Mouse (Mus musculus) limb, embryonic 14.5 days (tissue): ENCODE results near the gene Spx. TPM values are rescaled to one million over a fixed set of nuclear protein-coding genes. Genes with fewer than 3 reads are reported as not detected.

Experiments
- ATAC-seq: fragments of 200-750 bp; cut with Nextera tagmentation; 2 replicates; pipeline ENCODE4 v1.8.0; 2017; ENCODE audit warnings: low read depth, moderate number of reproducible peaks, moderate TSS enrichment; ENCODE audit not compliant: low FRiP score
- DNase-seq: peaks from one replicate; pipeline ENCODE4 v3.0.0-alpha.2; 2015; ENCODE audit warnings: low spot score
- H3K27ac ChIP-seq: fragments of 300-500 bp; sonication (generic); replicated peaks from 2 replicates; pipeline ENCODE4 v1.5.1; 2014; ENCODE audit warnings: low read depth, mild to moderate bottlenecking, low read length, moderate library complexity, mixed read lengths
- H3K27me3 ChIP-seq: fragments of 300-500 bp; sonication (generic); 2 replicates; pipeline ENCODE4 v1.6.1; 2014; ENCODE audit warnings: low read length, mixed read lengths; ENCODE audit not compliant: control insufficient read depth, insufficient read depth
- H3K36me3 ChIP-seq: fragments of 300-500 bp; sonication (generic); 2 replicates; pipeline ENCODE4 v1.6.1; 2014; ENCODE audit warnings: mild to moderate bottlenecking, low read length, moderate library complexity, mixed read lengths; ENCODE audit not compliant: control insufficient read depth, insufficient read depth
- H3K4me1 ChIP-seq: fragments of 300-500 bp; sonication (generic); 2 replicates; pipeline ENCODE4 v1.6.1; 2014; ENCODE audit warnings: antibody characterized with exemption, low read length, mixed read lengths; ENCODE audit not compliant: control insufficient read depth, insufficient read depth
- H3K4me2 ChIP-seq: fragments of 300-500 bp; sonication (generic); replicated peaks from 2 replicates; pipeline ENCODE4 v1.6.1; 2014; ENCODE audit warnings: low read depth, mild to moderate bottlenecking, low read length, moderate library complexity; ENCODE audit not compliant: severe bottlenecking
- H3K4me3 ChIP-seq: fragments of 300-500 bp; sonication (generic); replicated peaks from 2 replicates; pipeline ENCODE4 v1.5.1; 2014; ENCODE audit warnings: low read length
- H3K9ac ChIP-seq: fragments of 300-500 bp; sonication (generic); 2 replicates; pipeline ENCODE4 v1.6.1; 2014; ENCODE audit warnings: mild to moderate bottlenecking, low read depth, low read length, moderate library complexity; ENCODE audit not compliant: severe bottlenecking
- H3K9me3 ChIP-seq: fragments of 300-500 bp; sonication (generic); 2 replicates; pipeline ENCODE4 v1.6.1; 2016; ENCODE audit warnings: low read length; ENCODE audit not compliant: control insufficient read depth
- POLR2A ChIP-seq: fragments of 200-500 bp; IDR thresholded peaks from 2 replicates; pipeline ENCODE4 v1.8.0; 2012; ENCODE audit warnings: inconsistent platforms, mild to moderate bottlenecking, moderate library complexity, borderline replicate concordance; ENCODE audit not compliant: insufficient read depth, insufficient read length; ENCODE audit errors: extremely low read depth
- WGBS: fragments of 180-500 bp; shearing (Covaris S2); extraction: QIAGEN DNeasy Blood & Tissue Kit; methylation state at CpG from one replicate; pipeline ENCODE4 v1.1.7; 2014; 5-methylcytosine and 5-hydroxymethylcytosine counted together
- polyA plus RNA-seq, 2 experiments: library from polyadenylated mRNA; depleted of rRNA in 1 of 2; stranded (reverse) in 1 of 2; unstranded in 1 of 2; fragments of >200 nt; fragmentation: Nextera tagmentation in 1 of 2; extraction: Ambion mirVana in 1 of 2; gene quantifications; 2 replicates each; pipeline versions ENCODE4 v1.2.1 to v1.2.3; 2012 to 2014

Spx gene
- polyA plus RNA-seq, 2 experiments: 0.59 to 8.0 TPM

DNA sequence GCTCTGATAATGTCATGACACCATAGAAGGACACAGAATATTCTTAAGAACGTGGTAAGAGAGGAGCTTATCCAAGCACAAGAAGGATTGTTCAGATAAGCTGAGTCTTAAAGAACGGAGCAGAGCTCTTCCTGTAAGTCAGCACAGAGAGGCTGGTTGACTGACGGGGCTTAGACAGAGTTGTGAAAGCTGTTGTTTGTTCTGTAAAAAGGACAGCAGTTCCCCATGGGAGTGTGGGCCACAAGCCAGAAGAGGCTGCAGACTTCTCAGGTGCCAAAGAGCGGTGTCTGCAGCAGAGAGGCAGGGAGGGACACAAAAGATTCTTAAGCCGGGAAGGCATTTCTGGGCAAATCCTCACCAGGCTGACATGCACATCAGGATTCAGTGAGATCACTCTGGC lies 18.6 kb upstream of the Spx start:
- ATAC-seq (no peak), DNase-seq (no peak)
- 94% methylated on average over 5 of the region's 5 CpGs for WGBS
- no peaks in the 10 kb centered on the region for H3K9me3 ChIP-seq
- H3K4me3 ChIP-seq: no peak overlapping the region
- no peak overlapping the region for H3K4me2 ChIP-seq
- H3K36me3 ChIP-seq: peaks cover 23% of the 10 kb centered on the region
- no peaks in the 10 kb centered on the region for H3K4me1 ChIP-seq
- no peak overlapping the region for H3K27ac ChIP-seq
- H3K9ac ChIP-seq: no peak overlapping the region
- no peak for TF ChIP-seq POLR2A
- no peaks in the 10 kb centered on the region for H3K27me3 ChIP-seq

DNA sequence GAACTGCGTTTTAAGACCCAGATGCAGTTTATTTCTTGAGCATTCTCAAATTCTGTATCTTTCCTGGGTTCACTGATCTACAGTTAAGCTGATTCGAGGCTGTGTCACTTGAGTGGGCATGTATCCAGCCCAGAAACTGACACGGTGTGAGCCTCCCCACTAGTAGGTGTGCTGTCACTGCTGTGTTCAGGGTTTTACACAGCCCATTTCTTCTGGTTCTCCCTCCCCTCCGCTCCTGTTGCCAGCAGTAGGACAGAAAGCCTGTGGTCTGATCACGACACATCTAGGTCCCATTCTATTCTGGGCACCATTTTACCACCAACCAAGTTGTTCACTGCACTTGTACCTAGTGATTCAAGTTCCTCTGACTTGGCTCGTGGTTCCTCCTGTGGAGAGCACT lies 17.5 kb upstream of the Spx start:
- DNase-seq (no peak), ATAC-seq (no peak)
- H3K9me3 ChIP-seq: no peaks in the 10 kb centered on the region
- H3K4me3 ChIP-seq: no peak overlapping the region
- no peak overlapping the region for H3K27ac ChIP-seq
- H3K4me2 ChIP-seq: no peak overlapping the region
- H3K27me3 ChIP-seq: no peaks in the 10 kb centered on the region
- H3K9ac ChIP-seq: no peak overlapping the region
- 91% methylated on average over 6 of the region's 6 CpGs for WGBS
- peaks cover 23% of the 10 kb centered on the region for H3K36me3 ChIP-seq
- no peak for TF ChIP-seq POLR2A
- no peaks in the 10 kb centered on the region for H3K4me1 ChIP-seq

DNA sequence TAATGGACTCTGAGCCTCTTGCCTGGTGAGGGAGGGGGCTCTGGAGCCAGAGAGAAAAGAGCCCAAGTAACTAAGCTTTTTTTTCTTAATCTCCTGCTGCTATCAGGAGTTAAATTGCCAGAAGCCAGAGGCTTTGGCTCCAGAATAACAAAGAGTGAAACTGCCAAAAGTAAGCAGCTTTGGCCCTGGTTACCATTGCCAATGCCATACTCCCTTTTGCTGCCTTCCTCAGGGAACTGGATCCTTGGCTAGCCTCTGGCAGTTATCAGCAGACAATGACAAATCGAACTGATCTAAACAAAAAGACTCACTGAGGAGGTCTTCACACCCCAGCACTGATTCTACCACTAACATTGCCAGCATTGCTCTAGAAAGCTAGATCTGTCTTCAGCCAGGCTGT lies 2.1 kb upstream of the Spx start:
- no peak for TF ChIP-seq POLR2A
- Histone ChIP-seq H3K4me3 (no peak overlapping the region), H3K36me3 (no peaks in the 10 kb centered on the region), H3K9me3 (no peaks in the 10 kb centered on the region), H3K27me3 (peaks cover 31% of the 10 kb centered on the region), H3K27ac (no peak overlapping the region), H3K9ac (no peak overlapping the region), H3K4me2 (no peak overlapping the region), H3K4me1 (no peaks in the 10 kb centered on the region)
- 35% methylated on average over 1 of the region's 1 CpGs for WGBS
- DNase-seq: no peak
- no peak for ATAC-seq

DNA sequence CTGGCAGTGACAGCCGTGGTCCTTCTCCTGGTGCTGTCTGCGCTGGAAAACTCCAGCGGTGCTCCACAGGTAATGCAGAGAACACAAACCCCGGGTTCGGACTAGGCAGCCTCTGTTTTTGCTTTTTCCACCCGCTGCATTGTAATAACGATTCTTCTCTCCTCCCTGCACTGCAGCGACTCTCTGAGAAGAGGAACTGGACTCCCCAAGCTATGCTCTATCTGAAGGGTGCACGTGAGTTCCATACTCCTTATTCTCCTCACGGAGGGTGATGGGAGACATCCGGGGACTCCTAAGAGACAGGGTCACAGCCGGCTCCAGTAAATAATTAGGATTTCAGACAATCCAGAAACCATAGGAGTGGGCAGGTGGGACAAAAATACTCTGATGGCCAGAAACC lies 604 bp downstream of the Spx start:
- ATAC-seq: no peak
- WGBS: 13% methylated on average over 12 of the region's 12 CpGs
- H3K4me3 ChIP-seq: no peak overlapping the region
- DNase-seq: no peak
- no peaks in the 10 kb centered on the region; the same call in 1 of the 2 replicates for H3K36me3 ChIP-seq
- no peaks in the 10 kb centered on the region for H3K9me3 ChIP-seq
- H3K27ac ChIP-seq: no peak overlapping the region
- no peak for TF ChIP-seq POLR2A
- peaks cover 31% of the 10 kb centered on the region for H3K27me3 ChIP-seq
- no peak overlapping the region for H3K4me2 ChIP-seq
- no peaks in the 10 kb centered on the region for H3K4me1 ChIP-seq
- H3K9ac ChIP-seq: no peak overlapping the region

DNA sequence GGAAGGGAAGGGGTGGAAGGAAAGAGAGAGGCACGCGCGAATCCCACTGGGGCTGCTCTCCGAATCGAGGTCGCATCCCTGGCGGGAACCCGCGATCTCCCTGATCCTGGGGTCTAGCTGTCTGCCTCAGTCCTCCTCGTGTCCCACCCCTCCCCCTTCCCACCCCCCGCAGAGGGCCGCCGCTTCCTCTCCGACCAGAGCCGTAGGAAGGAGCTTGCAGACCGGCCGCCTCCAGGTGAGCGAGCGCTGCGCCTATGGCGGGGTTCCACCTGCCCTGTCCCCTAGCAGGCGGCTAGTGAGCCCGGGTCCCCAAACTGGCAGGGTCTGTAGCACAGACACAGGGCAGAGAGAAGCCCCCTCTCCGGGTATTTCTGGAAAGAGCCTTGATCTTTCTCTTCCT lies 1.4 kb downstream of the Spx start:
- Histone ChIP-seq H3K4me3 (peak overlapping the region; percentile 25), H3K9ac (peak overlapping the region; percentile 38; the same call in 1 of the 2 replicates), H3K27me3 (peaks cover 31% of the 10 kb centered on the region), H3K36me3 (no peaks in the 10 kb centered on the region; the same call in 1 of the 2 replicates), H3K4me2 (peak overlapping the region; percentile 44; the same call in 1 of the 2 replicates), H3K27ac (no peak overlapping the region), H3K4me1 (no peaks in the 10 kb centered on the region), H3K9me3 (no peaks in the 10 kb centered on the region)
- no peak for TF ChIP-seq POLR2A
- DNase-seq (no peak), ATAC-seq (no peak)
- 3% methylated on average over 19 of the region's 24 CpGs for WGBS

DNA sequence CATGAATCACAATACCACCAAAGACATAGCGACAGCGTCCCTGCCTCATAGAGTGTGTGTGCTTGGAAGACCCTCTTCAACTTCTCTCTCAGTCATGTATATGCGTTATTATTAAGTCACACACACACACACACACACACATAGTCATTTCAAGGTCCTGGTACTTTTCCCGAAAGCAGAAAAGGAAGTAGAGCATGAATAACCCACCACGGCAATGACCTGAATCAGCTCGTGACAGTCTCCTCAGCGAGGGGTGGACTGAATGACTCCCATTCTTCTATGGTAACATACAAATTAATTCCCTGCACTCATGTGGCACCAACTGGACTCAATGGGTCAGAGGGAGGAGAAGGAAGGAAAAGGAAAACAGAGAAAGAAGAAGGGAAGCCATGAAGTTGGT lies 11.7 kb downstream of the Spx start:
- no peaks in the 10 kb centered on the region for H3K4me1 ChIP-seq

More for the DNA sequence above, 11.7 kb downstream of the Spx start:
- no peaks in the 10 kb centered on the region for H3K27me3 ChIP-seq
- no peak for TF ChIP-seq POLR2A
- no peak overlapping the region for H3K27ac ChIP-seq
- no peaks in the 10 kb centered on the region for H3K36me3 ChIP-seq
- H3K4me3 ChIP-seq: no peak overlapping the region
- H3K9ac ChIP-seq: no peak overlapping the region
- DNase-seq (no peak), ATAC-seq (no peak)
- H3K4me2 ChIP-seq: no peak overlapping the region
- 79% methylated on average over 7 of the region's 7 CpGs for WGBS
- H3K9me3 ChIP-seq: no peaks in the 10 kb centered on the region
